Mouse (Mus musculus): ENCODE data around the gene Gemin5. TPM values are rescaled to one million over a fixed set of nuclear protein-coding genes. Genes with fewer than 3 reads are reported as not detected.

Gene Gemin5
- polyA plus RNA-seq, 1 experiment from 2014 or later: 19.1 TPM

DNA sequence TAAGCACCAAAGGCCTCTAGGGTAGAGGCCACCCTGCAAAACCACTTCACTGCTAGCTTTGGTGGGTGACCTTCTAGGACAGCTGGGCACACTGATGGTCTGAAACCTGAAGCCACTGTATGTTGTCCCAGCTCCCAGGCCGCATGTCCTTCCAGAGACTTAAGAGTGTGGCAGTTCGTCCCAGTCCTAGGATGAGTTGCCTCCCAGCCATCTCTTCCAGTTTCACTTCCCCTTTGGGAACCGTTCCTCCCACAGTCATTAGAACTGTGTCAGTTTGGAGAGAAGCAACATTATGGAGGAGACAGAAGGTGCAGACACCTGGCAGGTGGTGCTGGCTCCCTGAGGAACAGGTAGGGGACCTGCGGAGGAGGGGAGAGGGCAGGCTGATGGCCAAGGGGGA is 75.8 kb downstream of the Gemin5 start:
- Histone ChIP-seq H3K4me1 (peaks cover 4% of the 10 kb centered on the region; the same call in 1 of the 2 replicates), H3K4me3 (no peak overlapping the region), H3K36me3 (no peaks in the 10 kb centered on the region), H3K9me3 (no peaks in the 10 kb centered on the region), H3K27ac (no peak overlapping the region), H3K27me3 (replicated peaks) (peaks cover 8% of the 10 kb centered on the region; the same call in 1 of the 2 replicates), H3K4me2 (replicated peaks) (peak overlapping the region; percentile 28), H3K9ac (no peak overlapping the region)
- no peak for ATAC-seq (ENCODE audit: low FRiP score, low read depth)
- 64% methylated on average over 4 of the region's 4 CpGs for WGBS

GRCm38 (mm10) chr11:58081716-58082115 is 86.6 kb downstream of the Gemin5 start:
- H3K27me3 ChIP-seq (replicated peaks): no peaks in the 10 kb centered on the region
- 88% methylated on average over 6 of the region's 6 CpGs for WGBS

GRCm38 (mm10) chr11:58077270-58077669 is 91.1 kb downstream of the Gemin5 start:
- 79% methylated on average over 4 of the region's 4 CpGs for WGBS
- ATAC-seq (ENCODE audit: low FRiP score, low read depth): no peak
- Histone ChIP-seq H3K9ac (no peak overlapping the region), H3K36me3 (no peaks in the 10 kb centered on the region), H3K27ac (no peak overlapping the region), H3K4me1 (no peaks in the 10 kb centered on the region), H3K9me3 (no peaks in the 10 kb centered on the region), H3K4me2 (replicated peaks) (no peak overlapping the region), H3K27me3 (replicated peaks) (no peaks in the 10 kb centered on the region), H3K4me3 (no peak overlapping the region)

More at GRCm38 (mm10) chr11:58081716-58082115, 86.6 kb downstream of the Gemin5 start:
- Histone ChIP-seq H3K36me3 (no peaks in the 10 kb centered on the region), H3K9ac (no peak overlapping the region), H3K27ac (no peak overlapping the region), H3K9me3 (no peaks in the 10 kb centered on the region), H3K4me1 (no peaks in the 10 kb centered on the region), H3K4me3 (no peak overlapping the region), H3K4me2 (replicated peaks) (no peak overlapping the region)
- ATAC-seq (ENCODE audit: low FRiP score, low read depth): no peak

DNA sequence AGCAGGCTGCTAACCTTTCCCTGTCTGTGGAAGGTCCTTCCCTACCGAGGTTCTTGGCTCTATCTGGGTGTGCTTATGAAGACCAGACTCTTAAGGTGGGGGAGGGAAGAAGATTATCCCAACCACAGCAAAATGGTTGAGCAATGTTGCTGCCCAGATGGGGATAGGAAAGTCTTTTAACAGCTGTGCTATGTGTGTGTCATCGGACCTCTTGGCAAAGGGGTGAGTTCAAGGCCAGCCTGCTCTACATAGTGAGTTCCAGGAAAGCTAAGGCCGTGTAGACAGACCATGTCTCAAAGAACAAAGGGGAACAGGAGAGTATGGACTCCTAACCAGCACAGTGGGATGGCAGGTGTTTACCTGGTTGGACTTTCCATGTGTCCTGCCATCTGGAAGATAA is 95.4 kb downstream of the Gemin5 start:
- no peak overlapping the region for H3K4me2 ChIP-seq (replicated peaks)
- no peak overlapping the region for H3K27ac ChIP-seq
- no peaks in the 10 kb centered on the region for H3K27me3 ChIP-seq (replicated peaks)
- no peak for ATAC-seq (ENCODE audit: low FRiP score, low read depth)
- H3K4me3 ChIP-seq: no peak overlapping the region
- H3K9ac ChIP-seq: no peak overlapping the region
- WGBS: 89% methylated on average over 3 of the region's 3 CpGs
- no peaks in the 10 kb centered on the region for H3K4me1 ChIP-seq
- no peaks in the 10 kb centered on the region for H3K36me3 ChIP-seq
- no peaks in the 10 kb centered on the region for H3K9me3 ChIP-seq

Other genes with a start within 250 kb of the Gemin5 start
- gene Larp1, start 159.5 kb downstream of the Gemin5 start, polyA plus RNA-seq (2016; fragmentation: Nextera tagmentation; extraction: Ambion mirVana): 19.9 and 21.3 TPM in 2 replicates
- not detected in 2 replicates for gene Gm12248, start 75.4 kb downstream of the Gemin5 start, polyA plus RNA-seq (2016; fragmentation: Nextera tagmentation; extraction: Ambion mirVana)
- gene Cnot8, start 64.4 kb downstream of the Gemin5 start, polyA plus RNA-seq (2016; fragmentation: Nextera tagmentation; extraction: Ambion mirVana): 109 and 116 TPM in 2 replicates
- 111 and 115 TPM in 2 replicates for gene Mrpl22, start 3.1 kb upstream of the Gemin5 start, polyA plus RNA-seq (2016; fragmentation: Nextera tagmentation; extraction: Ambion mirVana)
- 2.0 TPM in 2 replicates for gene Igtp, start 31.0 kb upstream of the Gemin5 start, polyA plus RNA-seq (2016; fragmentation: Nextera tagmentation; extraction: Ambion mirVana)
- 0.50 and 0.85 TPM in 2 replicates for gene Irgm2, start 31.1 kb upstream of the Gemin5 start, polyA plus RNA-seq (2016; fragmentation: Nextera tagmentation; extraction: Ambion mirVana)
- 0.15 TPM in 1 of 2 replicates, not detected in the other for gene 4930438A08Rik, start 106.3 kb upstream of the Gemin5 start, polyA plus RNA-seq (2016; fragmentation: Nextera tagmentation; extraction: Ambion mirVana)
- 27.4 and 30.8 TPM in 2 replicates for gene Zfp692, start 138.5 kb upstream of the Gemin5 start, polyA plus RNA-seq (2016; fragmentation: Nextera tagmentation; extraction: Ambion mirVana)
- 32.0 and 32.2 TPM in 2 replicates for gene Zfp672, start 161.8 kb upstream of the Gemin5 start, polyA plus RNA-seq (2016; fragmentation: Nextera tagmentation; extraction: Ambion mirVana)
- 51.5 and 52.8 TPM in 2 replicates for gene Sh3bp5l, start 162.2 kb upstream of the Gemin5 start, polyA plus RNA-seq (2016; fragmentation: Nextera tagmentation; extraction: Ambion mirVana)
- not detected in 2 replicates for gene Lypd8, start 210.5 kb upstream of the Gemin5 start, polyA plus RNA-seq (2016; fragmentation: Nextera tagmentation; extraction: Ambion mirVana)

Data from neural tube, embryonic 12.5 days (tissue).